Mouse (Mus musculus) ES-Bruce4 (cell line): ENCODE results near the gene Map3k7.

Experiments used
- CTCF ChIP-seq: IDR thresholded peaks from one replicate; pipeline ENCODE4 v1.8.1; 2011; ENCODE audit warnings: low read depth, low read length
- EP300 ChIP-seq: IDR thresholded peaks from 2 replicates; pipeline ENCODE4 v1.6.1; 2011; ENCODE audit warnings: low read depth, low read length; ENCODE audit not compliant: insufficient read depth

DNA sequence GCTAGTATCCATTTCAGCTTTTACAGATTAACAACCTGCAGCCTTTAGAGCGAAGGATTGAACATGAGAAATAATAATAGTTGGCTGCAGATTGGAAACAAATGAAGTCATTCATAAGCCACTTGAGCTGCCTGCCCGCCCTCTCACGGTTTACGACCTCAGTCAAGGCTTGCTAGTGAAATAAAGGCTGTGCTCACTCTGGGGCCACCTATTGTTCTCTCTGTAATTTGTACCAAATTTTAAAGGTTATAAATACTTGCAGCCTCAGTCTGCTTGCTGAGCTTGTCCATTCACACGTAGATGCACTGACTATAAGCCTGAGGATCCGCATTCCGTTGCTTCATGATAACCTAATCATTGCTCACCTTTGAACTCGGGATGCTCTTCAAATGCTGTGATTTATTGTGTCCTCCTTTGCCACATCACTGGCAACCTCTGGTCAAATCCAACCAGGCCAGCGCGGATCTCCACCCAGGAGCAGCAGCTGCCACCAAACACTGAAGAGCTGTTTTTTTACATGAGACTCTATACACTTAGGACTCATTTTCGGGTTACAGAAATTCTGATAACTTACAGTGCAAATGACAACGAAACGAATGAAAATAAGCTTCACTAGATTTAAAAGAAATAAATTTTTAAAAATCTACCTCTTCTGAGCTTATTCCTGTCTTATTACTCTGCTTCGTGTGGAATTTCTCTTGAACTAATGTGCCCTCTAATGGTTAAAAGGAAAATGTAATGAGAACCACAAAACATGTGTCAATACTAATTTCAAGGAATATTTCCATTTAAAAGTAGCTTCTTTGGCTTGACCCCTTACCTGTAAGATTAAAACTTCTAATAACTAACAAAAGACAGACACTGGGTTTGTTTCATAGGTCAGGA, 39.4 kb upstream of the Map3k7 start:
- no peak for TF ChIP-seq CTCF
- TF ChIP-seq EP300: no peak
